Mouse (Mus musculus) MEL (cell line): ENCODE results near the gene Gsk3a. TPM values are rescaled to one million over a fixed set of nuclear protein-coding genes. Genes with fewer than 3 reads are reported as not detected.

Source experiments
- DNase-seq: peaks from one replicate; pipeline ENCODE4 v3.0.0; 2011; ENCODE audit warnings: low read depth, low spot score
- H3K27ac ChIP-seq: 2 replicates; pipeline ENCODE4 v1.5.1; 2012; ENCODE audit warnings: low read depth, mild to moderate bottlenecking, control low read depth, low read length, moderate library complexity; ENCODE audit not compliant: control insufficient read depth
- H3K27me3 ChIP-seq, 2 experiments: fragments of 150-350 bp in 1 of 2; sonication (generic) in 1 of 2; 2 replicates each; pipeline ENCODE4 v1.6.1; 2012; ENCODE audit warnings: low read length in 2 of 2, mild to moderate bottlenecking in 2 of 2, improper control_type of control experiment in 1 of 2, moderate library complexity in 1 of 2; ENCODE audit not compliant: insufficient read depth in 2 of 2, control insufficient read depth in 1 of 2
- H3K36me3 ChIP-seq, 2 experiments: 2 replicates each; pipeline ENCODE4 v1.6.1; 2012 to 2014; ENCODE audit warnings: low read length in 2 of 2, improper control_type of control experiment in 1 of 2, inconsistent platforms in 1 of 2, mild to moderate bottlenecking in 1 of 2; ENCODE audit not compliant: insufficient read depth in 2 of 2, control insufficient read depth in 1 of 2
- H3K4me1 ChIP-seq, 2 experiments: fragments of 150-350 bp in 1 of 2; sonication (generic) in 1 of 2; 2 replicates each; pipeline ENCODE4 v1.6.1; 2012; ENCODE audit warnings: low read length in 2 of 2, improper control_type of control experiment in 1 of 2, mild to moderate bottlenecking in 1 of 2; ENCODE audit not compliant: insufficient read depth in 2 of 2, control insufficient read depth in 1 of 2
- H3K4me3 ChIP-seq, 2 experiments: fragments of 150-350 bp in 1 of 2; sonication (generic) in 1 of 2; 2 replicates each; pipeline ENCODE4 v1.5.1; 2012; ENCODE audit warnings: low read depth in 2 of 2, low read length in 2 of 2, mild to moderate bottlenecking in 2 of 2, moderate library complexity in 2 of 2, control low read depth in 1 of 2, improper control_type of control experiment in 1 of 2; ENCODE audit not compliant: control insufficient read depth in 1 of 2, insufficient read depth in 1 of 2
- H3K79me2 ChIP-seq: 2 replicates; pipeline ENCODE4 v1.6.1; 2012; ENCODE audit warnings: mild to moderate bottlenecking, low read length, moderate library complexity; ENCODE audit not compliant: control insufficient read depth, poor library complexity, insufficient read depth
- H3K9ac ChIP-seq: 2 replicates; pipeline ENCODE4 v1.6.1; 2012; ENCODE audit warnings: low read depth, mild to moderate bottlenecking, control low read depth, low read length, moderate library complexity; ENCODE audit not compliant: control insufficient read depth, poor library complexity, severe bottlenecking
- H3K9me3 ChIP-seq: fragments of 150-350 bp; sonication (generic); replicated peaks from 2 replicates; pipeline ENCODE4 v1.6.1; 2012; ENCODE audit warnings: mild to moderate bottlenecking, low read length, improper control_type of control experiment, moderate library complexity; ENCODE audit not compliant: insufficient read depth
- BHLHE40 ChIP-seq: IDR thresholded peaks from 2 replicates; pipeline ENCODE4 v1.6.1; 2012; ENCODE audit warnings: low read depth, mild to moderate bottlenecking, inconsistent platforms, low read length, improper control_type of control experiment, borderline replicate concordance
- CHD2 ChIP-seq: IDR thresholded peaks from 2 replicates; pipeline ENCODE4 v1.6.1; 2011; ENCODE audit warnings: low read length, improper control_type of control experiment
- E2F4 ChIP-seq: IDR thresholded peaks from 2 replicates; pipeline ENCODE4 v1.6.1; 2011; ENCODE audit warnings: low read depth, low read length, improper control_type of control experiment, borderline replicate concordance
- ELF1 ChIP-seq: IDR thresholded peaks from 2 replicates; pipeline ENCODE4 v1.6.1; 2014; ENCODE audit warnings: low read depth, mild to moderate bottlenecking, inconsistent platforms, low read length, improper control_type of control experiment, moderate library complexity
- EP300 ChIP-seq, 2 experiments: IDR thresholded peaks; 2 replicates each; pipeline ENCODE4 v1.6.1; 2011; ENCODE audit warnings: improper control_type of control experiment in 2 of 2, low read length in 2 of 2, low read depth in 1 of 2, mild to moderate bottlenecking in 1 of 2
- ETS1 ChIP-seq: IDR thresholded peaks from 2 replicates; pipeline ENCODE4 v1.6.1; 2012; ENCODE audit warnings: low read depth, mild to moderate bottlenecking, inconsistent platforms, low read length, improper control_type of control experiment, moderate library complexity
- GATA1 ChIP-seq: IDR thresholded peaks from 2 replicates; pipeline ENCODE4 v1.6.1; 2011; ENCODE audit warnings: low read depth, low read length, improper control_type of control experiment
- HCFC1 ChIP-seq: IDR thresholded peaks from 2 replicates; pipeline ENCODE4 v1.6.1; 2012; ENCODE audit warnings: low read depth, mild to moderate bottlenecking, inconsistent platforms, low read length, improper control_type of control experiment, moderate library complexity
- JUND ChIP-seq: IDR thresholded peaks from 2 replicates; pipeline ENCODE4 v1.6.1; 2011; ENCODE audit warnings: low read depth, mild to moderate bottlenecking, improper control_type of control experiment, low read length
- MAFK ChIP-seq: IDR thresholded peaks from 2 replicates; pipeline ENCODE4 v1.6.1; 2011; ENCODE audit warnings: low read depth, mild to moderate bottlenecking, low read length, improper control_type of control experiment, borderline replicate concordance
- MAX ChIP-seq: IDR thresholded peaks from 2 replicates; pipeline ENCODE4 v1.6.1; 2011; ENCODE audit warnings: low read length, improper control_type of control experiment
- MYB ChIP-seq: IDR thresholded peaks from 2 replicates; pipeline ENCODE4 v1.6.1; 2011; ENCODE audit warnings: mild to moderate bottlenecking, low read depth, low read length, improper control_type of control experiment
- NELFE ChIP-seq: IDR thresholded peaks from 2 replicates; pipeline ENCODE4 v1.6.1; 2011; ENCODE audit warnings: low read depth, low read length, improper control_type of control experiment
- NRF1 ChIP-seq: IDR thresholded peaks from 2 replicates; pipeline ENCODE4 v1.6.1; 2014; ENCODE audit warnings: low read depth, mild to moderate bottlenecking, inconsistent platforms, low read length, improper control_type of control experiment, moderate library complexity; ENCODE audit not compliant: poor library complexity, insufficient read depth, severe bottlenecking
- POLR2AphosphoS2 ChIP-seq: IDR thresholded peaks from 2 replicates; pipeline ENCODE4 v1.6.1; 2011; ENCODE audit warnings: low read length, improper control_type of control experiment
- POLR2AphosphoS5 ChIP-seq: IDR thresholded peaks from 2 replicates; pipeline ENCODE4 v1.6.1; 2012; ENCODE audit warnings: low read depth, borderline replicate concordance, mild to moderate bottlenecking, inconsistent platforms, low read length, moderate library complexity, mixed read lengths
- RCOR1 ChIP-seq: IDR thresholded peaks from 2 replicates; pipeline ENCODE4 v1.6.1; 2012; ENCODE audit warnings: low read depth, mild to moderate bottlenecking, inconsistent platforms, low read length, improper control_type of control experiment
- SIN3A ChIP-seq: IDR thresholded peaks from 2 replicates; pipeline ENCODE4 v1.6.1; 2012; ENCODE audit warnings: low read length, improper control_type of control experiment, inconsistent platforms
- SMC3 ChIP-seq: IDR thresholded peaks from 2 replicates; pipeline ENCODE4 v1.6.1; 2011; ENCODE audit warnings: low read depth, low read length, improper control_type of control experiment
- TBP ChIP-seq: IDR thresholded peaks from 2 replicates; pipeline ENCODE4 v1.8.0; 2011; ENCODE audit warnings: low read depth, low read length, improper control_type of control experiment
- USF2 ChIP-seq, 2 experiments: IDR thresholded peaks; 2 replicates each; pipeline ENCODE4 v1.6.1; 2011 to 2012; ENCODE audit warnings: improper control_type of control experiment in 2 of 2, low read length in 2 of 2, borderline replicate concordance in 1 of 2, inconsistent platforms in 1 of 2, low read depth in 1 of 2, mild to moderate bottlenecking in 1 of 2; ENCODE audit not compliant: insufficient read depth in 1 of 2
- ZC3H11A ChIP-seq: IDR thresholded peaks from 2 replicates; pipeline ENCODE4 v1.6.1; 2012; ENCODE audit warnings: low read depth, mild to moderate bottlenecking, inconsistent platforms, low read length, improper control_type of control experiment
- ZKSCAN1 ChIP-seq: IDR thresholded peaks from 2 replicates; pipeline ENCODE4 v1.6.1; 2012; ENCODE audit warnings: low read depth, mild to moderate bottlenecking, inconsistent platforms, low read length, improper control_type of control experiment, moderate library complexity
- polyA plus RNA-seq, 2 experiments: library from polyadenylated mRNA; stranded (reverse) in 1 of 2; unstranded in 1 of 2; fragments of >175 nt in 1 of 2; fragments of >200 nt in 1 of 2; gene quantifications; 2 replicates each; pipeline versions ENCODE4 v1.2.1 to v1.2.4; 2012; ENCODE audit warnings: low replicate concordance in 2 of 2, low read depth in 1 of 2; ENCODE audit not compliant: insufficient read length in 2 of 2, insufficient read depth in 1 of 2, missing spikeins in 1 of 2
- total RNA-seq: library from RNA; depleted of rRNA; stranded (reverse); fragments of 300-350 nt; gene quantifications from 2 replicates; pipeline ENCODE4 v1.2.3, GENCODE M21; 2012

The Gsk3a gene
- total and polyA plus RNA-seq, 3 experiments = 59.8 to 149 (median 86.6) TPM

DNA sequence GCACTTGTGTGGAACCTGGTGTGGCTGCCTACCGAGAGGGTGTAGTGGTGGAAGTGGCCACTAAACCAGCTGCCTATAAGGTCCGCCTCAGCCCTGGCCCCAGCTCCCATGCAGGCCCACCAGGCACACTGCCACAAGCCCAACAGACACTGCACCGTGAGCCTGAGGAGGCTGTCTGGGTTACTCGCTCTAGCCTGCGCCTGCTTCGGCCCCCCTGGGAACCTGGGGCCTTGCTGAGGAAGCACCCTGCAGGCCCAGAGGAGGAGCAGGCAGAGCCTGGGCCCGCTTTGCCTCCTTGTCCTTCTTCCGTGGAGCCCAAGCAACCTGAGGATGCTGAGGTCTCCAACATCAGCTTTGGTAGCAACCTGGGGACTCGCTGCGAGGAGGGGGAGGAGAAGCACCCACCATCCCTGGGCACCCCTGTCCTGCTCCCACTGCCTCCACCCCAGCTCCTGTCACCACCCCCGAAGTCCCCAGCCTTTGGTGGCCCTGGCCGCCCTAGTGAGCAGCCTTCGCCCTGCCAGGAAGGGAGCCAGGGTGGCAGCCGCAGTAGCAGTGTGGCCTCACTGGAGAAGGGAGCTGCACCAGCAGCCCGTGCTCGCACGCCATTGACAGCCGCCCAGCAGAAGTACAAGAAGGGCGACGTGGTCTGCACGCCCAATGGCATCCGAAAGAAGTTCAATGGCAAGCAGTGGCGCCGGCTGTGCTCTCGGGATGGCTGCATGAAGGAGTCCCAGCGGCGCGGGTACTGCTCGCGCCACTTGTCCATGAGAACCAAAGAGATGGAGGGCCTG is 34.2 kb upstream of the Gsk3a start:
- peaks cover 0 to 46% of the 10 kb centered on the region in 2 experiments; a peak in 2 of 4 replicates for H3K36me3 ChIP-seq
- H3K27me3 ChIP-seq = no peaks in the 10 kb centered on the region
- peaks cover 37% of the 10 kb centered on the region for H3K79me2 ChIP-seq
- H3K27ac ChIP-seq = no peak overlapping the region
- no peak overlapping the region for H3K4me3 ChIP-seq
- no peak for DNase-seq
- H3K9ac ChIP-seq = no peak overlapping the region
- H3K4me1 ChIP-seq = peaks cover 18 to 57% of the 10 kb centered on the region in 2 experiments
- TF ChIP-seq MYB (no peak), BHLHE40 (no peak), ZC3H11A (no peak), HCFC1 (no peak), SMC3 (no peak), NRF1 (no peak), SIN3A (no peak), E2F4 (no peak), CHD2 (no peak), ZKSCAN1 (no peak)
- H3K9me3 ChIP-seq = no peaks in the 10 kb centered on the region

- no peak overlapping the region for H3K27ac ChIP-seq
- no peak overlapping the region for H3K4me3 ChIP-seq
- no peak overlapping the region for H3K9ac ChIP-seq
- H3K36me3 ChIP-seq = peaks cover 0 to 45% of the 10 kb centered on the region in 2 experiments; a peak in 2 of 4 replicates
- H3K79me2 ChIP-seq = peaks cover 34% of the 10 kb centered on the region
- TF ChIP-seq EP300 (IDR thresholded peaks at IDR 0.05; ENCODE audit: low read depth in 1 of 2, low read length in 2 of 2) (no peak), GATA1 (no peak), USF2 (IDR thresholded peaks at IDR 0.05; ENCODE audit: borderline replicate concordance in 1 of 2, insufficient read depth in 1 of 2, low read depth in 1 of 2, low read length in 2 of 2) (no peak), NELFE (no peak), MAFK (no peak), ETS1 (no peak), POLR2AphosphoS2 (no peak), TBP (no peak), MAX (no peak), HCFC1 (no peak), SIN3A (no peak), JUND (no peak), ELF1 (no peak), ZC3H11A (no peak), RCOR1 (no peak), POLR2AphosphoS5 (no peak), NRF1 (no peak)
- no peaks in the 10 kb centered on the region for H3K9me3 ChIP-seq
- no peak for DNase-seq
- no peaks in the 10 kb centered on the region for H3K27me3 ChIP-seq
- H3K4me1 ChIP-seq = peaks cover 20 to 59% of the 10 kb centered on the region in 2 experiments
Observed at GRCm38 (mm10) chr7:25270652-25271633, 33.3 kb upstream of the Gsk3a start.
